Mouse (Mus musculus) heart, embryonic 11.5 days (tissue): ENCODE data around the gene Mrm2. TPM values are rescaled to one million over a fixed set of nuclear protein-coding genes. Genes with fewer than 3 reads are reported as not detected.

Source experiments
- ATAC-seq: fragments of 200-750 bp; cut with Nextera tagmentation; replicated peaks from 2 replicates; pipeline ENCODE4 v1.8.0; 2017; ENCODE audit warnings: moderate library complexity; ENCODE audit not compliant: insufficient number of reproducible peaks, low FRiP score, low TSS enrichment
- H3K27ac ChIP-seq: fragments of 300-500 bp; sonication (generic); 2 replicates; pipeline ENCODE4 v1.5.1; 2014; ENCODE audit warnings: mild to moderate bottlenecking, low read depth, low read length
- H3K27me3 ChIP-seq: fragments of 300-500 bp; sonication (generic); 2 replicates; pipeline ENCODE4 v1.6.1; 2014; ENCODE audit warnings: mild to moderate bottlenecking, low read length, mixed read lengths; ENCODE audit not compliant: control insufficient read depth, insufficient read depth
- H3K36me3 ChIP-seq: fragments of 300-500 bp; sonication (generic); 2 replicates; pipeline ENCODE4 v1.6.1; 2014; ENCODE audit warnings: mild to moderate bottlenecking, low read length, moderate library complexity, mixed read lengths; ENCODE audit not compliant: control insufficient read depth, insufficient read depth
- H3K4me1 ChIP-seq: fragments of 300-500 bp; sonication (generic); 2 replicates; pipeline ENCODE4 v1.6.1; 2014; ENCODE audit warnings: low read length; ENCODE audit not compliant: control insufficient read depth, insufficient read depth
- H3K4me2 ChIP-seq: fragments of 300-500 bp; sonication (generic); 2 replicates; pipeline ENCODE4 v1.6.1; 2014; ENCODE audit warnings: mild to moderate bottlenecking, moderate library complexity
- H3K4me3 ChIP-seq: fragments of 300-500 bp; sonication (generic); 2 replicates; pipeline ENCODE4 v1.5.1; 2014; ENCODE audit warnings: low read depth, low read length
- H3K9ac ChIP-seq: fragments of 300-500 bp; sonication (generic); 2 replicates; pipeline ENCODE4 v1.6.1; 2014; ENCODE audit warnings: mild to moderate bottlenecking, low read depth, low read length, moderate library complexity
- H3K9me3 ChIP-seq: fragments of 300-500 bp; sonication (generic); replicated peaks from 2 replicates; pipeline ENCODE4 v1.6.1; 2016; ENCODE audit warnings: low read length; ENCODE audit not compliant: control insufficient read depth
- WGBS: fragments of 180-500 bp; shearing (Covaris S2); extraction: QIAGEN DNeasy Blood & Tissue Kit; methylation state at CpG from one replicate; pipeline ENCODE4 v1.1.7; 2014; ENCODE audit not compliant: insufficient replicate concordance; 5-methylcytosine and 5-hydroxymethylcytosine counted together
- polyA plus RNA-seq: library from polyadenylated mRNA; unstranded; fragments of >200 nt; fragmentation: Nextera tagmentation; extraction: Ambion mirVana; gene quantifications from 2 replicates; pipeline ENCODE4 v1.2.1, GENCODE M21; 2014

The Mrm2 gene
- polyA plus RNA-seq, 1 experiment from 2014 or later: 17.1 TPM

- H3K9me3 ChIP-seq: 0 out of 2 replicates have a peak, but pooled peaks cover 2% of the 10 kb centered on the region
- H3K4me3 ChIP-seq: no peak overlapping the region
- WGBS: 95% methylated on average over 6 of the region's 6 CpGs
- no peaks in the 10 kb centered on the region for H3K4me1 ChIP-seq
- no peaks in the 10 kb centered on the region for H3K27me3 ChIP-seq
- no peak overlapping the region for H3K9ac ChIP-seq
- ATAC-seq: no peak
- H3K4me2 ChIP-seq: no peak overlapping the region
- no peak overlapping the region for H3K27ac ChIP-seq
- H3K36me3 ChIP-seq: peaks cover 31% of the 10 kb centered on the region
These were observed 20.7 kb upstream of the Mrm2 start for GRCm38 (mm10) chr5:140352352-140352751.

- no peak for ATAC-seq
- Histone ChIP-seq H3K9me3 (0 out of 2 replicates have a peak, but pooled peaks cover 2% of the 10 kb centered on the region), H3K27ac (no peak overlapping the region), H3K27me3 (no peaks in the 10 kb centered on the region), H3K4me2 (no peak overlapping the region), H3K4me1 (no peaks in the 10 kb centered on the region), H3K36me3 (peaks cover 30% of the 10 kb centered on the region), H3K9ac (no peak overlapping the region), H3K4me3 (no peak overlapping the region)
- 93% methylated on average over 8 of the region's 8 CpGs for WGBS
These were observed 19.2 kb upstream of the Mrm2 start for GRCm38 (mm10) chr5:140350731-140351497.

DNA sequence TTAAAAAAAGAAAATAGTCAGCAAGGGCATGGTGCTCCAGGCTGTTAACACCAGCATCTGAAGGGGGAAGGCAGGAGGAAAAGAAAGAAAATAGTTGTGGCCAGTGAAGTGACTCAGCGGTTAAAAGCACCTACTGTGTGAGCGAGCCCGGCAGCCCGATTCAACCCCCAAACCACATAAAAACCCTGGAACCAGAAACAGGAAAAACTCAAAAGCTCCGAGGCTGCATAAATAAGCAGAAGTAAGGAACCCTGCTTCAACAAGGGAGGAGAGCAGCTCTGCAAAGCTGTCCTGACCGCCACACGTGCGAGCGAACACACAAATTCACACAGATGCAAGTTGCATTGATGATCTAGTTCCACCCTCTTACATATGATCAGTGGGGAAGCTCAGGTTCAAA lies 18.2 kb upstream of the Mrm2 start:
- 0 out of 2 replicates have a peak, but pooled peaks cover 2% of the 10 kb centered on the region for H3K9me3 ChIP-seq
- peaks cover 30% of the 10 kb centered on the region for H3K36me3 ChIP-seq

GRCm38 (mm10) chr5:140346050-140346449 lies 14.4 kb upstream of the Mrm2 start:
- H3K27me3 ChIP-seq: no peaks in the 10 kb centered on the region
- WGBS: 79% methylated on average over 1 of the region's 1 CpGs
- H3K9ac ChIP-seq: no peak overlapping the region
- H3K4me3 ChIP-seq: no peak overlapping the region
- H3K4me2 ChIP-seq: no peak overlapping the region
- H3K36me3 ChIP-seq: no peaks in the 10 kb centered on the region
- H3K27ac ChIP-seq: no peak overlapping the region
- no peaks in the 10 kb centered on the region for H3K4me1 ChIP-seq
- no peak for ATAC-seq
- no peaks in the 10 kb centered on the region for H3K9me3 ChIP-seq

More for the DNA sequence above, 18.2 kb upstream of the Mrm2 start:
- no peak for ATAC-seq
- Histone ChIP-seq H3K4me1 (no peaks in the 10 kb centered on the region), H3K27me3 (no peaks in the 10 kb centered on the region), H3K4me3 (no peak overlapping the region), H3K9ac (no peak overlapping the region), H3K27ac (no peak overlapping the region), H3K4me2 (no peak overlapping the region)
- 94% methylated on average over 9 of the region's 9 CpGs for WGBS

DNA sequence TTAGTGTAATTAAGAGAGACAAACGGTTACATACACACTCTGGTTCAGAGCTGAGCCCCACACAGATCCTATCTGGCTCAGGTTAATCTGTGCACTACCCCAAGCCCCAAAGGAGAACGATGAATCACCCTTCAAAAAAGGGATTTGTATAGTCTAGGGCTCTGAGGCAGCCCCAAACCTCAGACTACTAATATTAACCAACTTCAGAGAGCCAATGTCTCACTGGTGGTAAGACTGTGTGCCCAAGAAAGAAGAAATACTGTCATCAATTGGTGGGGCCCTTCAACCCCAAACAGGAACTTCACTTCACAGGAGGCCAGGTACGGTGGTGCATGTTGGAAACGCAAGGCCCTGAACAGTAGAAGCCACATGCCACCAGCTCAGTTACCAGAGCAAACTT lies 13.5 kb upstream of the Mrm2 start:
- H3K27me3 ChIP-seq: no peaks in the 10 kb centered on the region
- H3K4me2 ChIP-seq: no peak overlapping the region
- ATAC-seq: no peak
- no peak overlapping the region for H3K27ac ChIP-seq
- 0 out of 2 replicates have a peak, but pooled peaks cover 1% of the 10 kb centered on the region for H3K36me3 ChIP-seq
- no peak overlapping the region for H3K9ac ChIP-seq
- H3K4me1 ChIP-seq: no peaks in the 10 kb centered on the region
- no peaks in the 10 kb centered on the region for H3K9me3 ChIP-seq
- no peak overlapping the region for H3K4me3 ChIP-seq
- WGBS: 91% methylated on average over 4 of the region's 4 CpGs

DNA sequence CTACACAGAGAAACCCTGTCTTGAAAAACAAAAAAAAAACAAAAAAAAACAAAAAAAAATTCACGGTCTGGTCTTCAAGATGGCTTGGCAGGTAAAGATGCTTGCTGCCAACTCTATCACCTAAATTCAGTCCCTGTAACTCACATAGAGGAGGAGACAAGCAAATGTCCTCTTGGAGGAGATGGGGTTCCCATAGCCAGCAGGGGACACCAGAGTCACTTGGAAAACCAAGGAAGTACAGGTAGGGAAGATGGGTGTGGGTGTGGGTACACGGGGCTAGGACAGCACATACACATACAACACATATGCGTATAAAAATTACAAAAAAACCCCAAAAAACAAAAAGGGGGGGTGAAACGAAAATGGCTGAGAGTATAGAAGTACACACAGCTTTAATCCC lies 11.2 kb upstream of the Mrm2 start:
- H3K4me2 ChIP-seq: no peak overlapping the region
- no peaks in the 10 kb centered on the region for H3K27me3 ChIP-seq
- H3K9me3 ChIP-seq: no peaks in the 10 kb centered on the region
- no peak overlapping the region for H3K9ac ChIP-seq
- no peak overlapping the region for H3K4me3 ChIP-seq
- ATAC-seq: no peak
- no peaks in the 10 kb centered on the region for H3K4me1 ChIP-seq
- H3K27ac ChIP-seq: no peak overlapping the region
- H3K36me3 ChIP-seq: peaks cover 13% of the 10 kb centered on the region
- WGBS: 83% methylated on average over 4 of the region's 4 CpGs

GRCm38 (mm10) chr5:140339836-140340235 lies 8.1 kb upstream of the Mrm2 start:
- peaks cover 16% of the 10 kb centered on the region for H3K36me3 ChIP-seq
- H3K4me3 ChIP-seq: no peak overlapping the region
- no peaks in the 10 kb centered on the region for H3K27me3 ChIP-seq
- H3K4me2 ChIP-seq: no peak overlapping the region
- H3K27ac ChIP-seq: no peak overlapping the region
- WGBS: 83% methylated on average over 3 of the region's 3 CpGs
- no peaks in the 10 kb centered on the region for H3K4me1 ChIP-seq
- H3K9me3 ChIP-seq: no peaks in the 10 kb centered on the region
- ATAC-seq: no peak
- H3K9ac ChIP-seq: no peak overlapping the region

DNA sequence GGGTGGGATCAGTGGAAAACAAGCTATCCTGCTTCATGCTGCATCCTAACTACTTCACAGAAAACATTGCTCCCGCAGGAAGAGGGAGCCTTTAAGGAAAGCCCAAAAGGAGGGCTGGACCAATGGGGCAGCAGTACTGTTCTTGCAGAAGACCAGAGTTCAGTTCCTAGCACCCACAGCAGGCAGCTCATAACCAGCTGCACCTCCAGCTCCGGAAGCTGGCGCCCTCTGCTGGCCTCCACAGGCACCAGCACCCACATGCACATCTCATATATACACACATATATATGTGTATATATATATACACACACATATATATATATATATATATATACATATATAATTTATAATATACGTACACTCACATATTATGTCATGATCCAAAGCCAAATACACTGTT lies 7.1 kb upstream of the Mrm2 start:
- Histone ChIP-seq H3K4me2 (no peak overlapping the region), H3K4me3 (no peak overlapping the region), H3K9ac (no peak overlapping the region), H3K27me3 (no peaks in the 10 kb centered on the region), H3K36me3 (peaks cover 16% of the 10 kb centered on the region), H3K9me3 (no peaks in the 10 kb centered on the region), H3K4me1 (no peaks in the 10 kb centered on the region), H3K27ac (no peak overlapping the region)
- 95% methylated on average over 4 of the region's 4 CpGs for WGBS
- no peak for ATAC-seq

GRCm38 (mm10) chr5:140336680-140337079 lies 5.0 kb upstream of the Mrm2 start:
- H3K27ac ChIP-seq: no peak overlapping the region
- H3K4me2 ChIP-seq: no peak overlapping the region
- 84% methylated on average over 1 of the region's 1 CpGs for WGBS
- H3K4me3 ChIP-seq: no peak overlapping the region
- ATAC-seq: no peak
- peaks cover 5% of the 10 kb centered on the region for H3K4me1 ChIP-seq
- H3K9ac ChIP-seq: no peak overlapping the region
- no peaks in the 10 kb centered on the region for H3K9me3 ChIP-seq
- no peaks in the 10 kb centered on the region for H3K27me3 ChIP-seq
- H3K36me3 ChIP-seq: peaks cover 16% of the 10 kb centered on the region
